Comparison of ENCODE assay signal across 8 mouse cellular contexts in genomic region chr16:43890747-43891336, GRCm38 (mm10). TPM values are rescaled to one million over a fixed set of nuclear protein-coding genes. Genes with fewer than 3 reads are reported as not detected.
DNase-seq lines count a peak whose midpoint lies in the region; ATAC-seq and TF ChIP-seq lines count a peak whose summit lies in the region.

No protein-coding gene starts in this region.

- no peak for ATAC-seq in heart, embryonic 12.5 days (ENCODE audit: insufficient number of reproducible peaks, low FRiP score)
- no peak for ATAC-seq in stomach, embryonic 14.5 days (ENCODE audit: insufficient number of reproducible peaks, insufficient read depth, low FRiP score, low read depth)
- no peak for ATAC-seq in stomach, postnatal 0 days (ENCODE audit: low FRiP score, low TSS enrichment)
- no peak for ATAC-seq in limb, embryonic 11.5 days (ENCODE audit: insufficient number of reproducible peaks, low FRiP score, low TSS enrichment, low read depth)
- no peak for ATAC-seq in stomach, embryonic 16.5 days (ENCODE audit: insufficient read depth, low FRiP score)

- WGBS in heart, embryonic 12.5 days, result 58% methylated on average over 4 of the region's 4 CpGs
- 74% methylated on average over 4 of the region's 4 CpGs for WGBS in stomach, embryonic 14.5 days
- WGBS in stomach, postnatal 0 days, result 60% methylated on average over 4 of the region's 4 CpGs
- WGBS in limb, embryonic 11.5 days, result 80% methylated on average over 4 of the region's 4 CpGs
- WGBS in stomach, embryonic 16.5 days, result 70% methylated on average over 4 of the region's 4 CpGs

- no peaks in the 10 kb centered on the region; the same call in 1 of the 2 replicates for H3K36me3 ChIP-seq in heart, embryonic 12.5 days
- H3K36me3 ChIP-seq in stomach, embryonic 14.5 days (ENCODE audit: control insufficient read depth, insufficient read depth, low read length), result no peaks in the 10 kb centered on the region
- no peaks in the 10 kb centered on the region for H3K36me3 ChIP-seq in stomach, postnatal 0 days (ENCODE audit: control insufficient read depth, insufficient read depth, low read length)
- H3K36me3 ChIP-seq in limb, embryonic 11.5 days (ENCODE audit: control insufficient read depth, insufficient read depth, low read length), result no peaks in the 10 kb centered on the region
- H3K36me3 ChIP-seq in stomach, embryonic 16.5 days (ENCODE audit: control insufficient read depth, insufficient read depth, low read length), result no peaks in the 10 kb centered on the region

- H3K27me3 ChIP-seq in heart, embryonic 12.5 days (replicated peaks), result no peaks in the 10 kb centered on the region
- no peaks in the 10 kb centered on the region for H3K27me3 ChIP-seq in stomach, embryonic 14.5 days (ENCODE audit: control insufficient read depth, insufficient read depth, low read length)
- no peaks in the 10 kb centered on the region for H3K27me3 ChIP-seq in stomach, postnatal 0 days (ENCODE audit: control insufficient read depth, insufficient read depth, low read length)
- no peaks in the 10 kb centered on the region for H3K27me3 ChIP-seq in limb, embryonic 11.5 days (ENCODE audit: control insufficient read depth, insufficient read depth, low read length)
- H3K27me3 ChIP-seq in stomach, embryonic 16.5 days (ENCODE audit: control insufficient read depth, insufficient read depth, low read length), result no peaks in the 10 kb centered on the region

- H3K27ac ChIP-seq in heart, embryonic 12.5 days (ENCODE audit: poor library complexity, severe bottlenecking), result 0 out of 2 replicates have a peak overlapping the region, but pooled peaks have one; percentile 27
- no peak overlapping the region for H3K27ac ChIP-seq in stomach, embryonic 14.5 days (ENCODE audit: low read length)
- H3K27ac ChIP-seq in stomach, postnatal 0 days (replicated peaks), result no peak overlapping the region
- no peak overlapping the region for H3K27ac ChIP-seq in limb, embryonic 11.5 days (replicated peaks; ENCODE audit: low read depth, low read length)
- H3K27ac ChIP-seq in stomach, embryonic 16.5 days (ENCODE audit: low read length), result no peak overlapping the region

- H3K9ac ChIP-seq in heart, embryonic 12.5 days, result no peak overlapping the region
- peak overlapping the region; percentile 62; the same call in 1 of the 2 replicates for H3K9ac ChIP-seq in stomach, embryonic 14.5 days (replicated peaks; ENCODE audit: low read depth, low read length)
- no peak overlapping the region for H3K9ac ChIP-seq in stomach, postnatal 0 days (ENCODE audit: low read length)
- no peak overlapping the region for H3K9ac ChIP-seq in limb, embryonic 11.5 days (ENCODE audit: low read length)
- H3K9ac ChIP-seq in stomach, embryonic 16.5 days (ENCODE audit: low read length), result peak overlapping the region; percentile 91; the same call in 1 of the 2 replicates

- TF ChIP-seq EP300 in stomach, postnatal 0 days (optimal IDR thresholded peaks at IDR 0.05), result no peak

- DNase-seq in heart, adult 18-20 months, result no peak
- DNase-seq in stomach, postnatal 0 days (ENCODE audit: low spot score), result no peak
- DNase-seq in limb, embryonic 11.5 days (ENCODE audit: low spot score), result no peak
- no peak for DNase-seq in adipocyte (ENCODE audit: low spot score)
- no peak for DNase-seq in left cerebral cortex, postnatal 36 days (ENCODE audit: low spot score in 2 of 2)

- intact Hi-C loops in left cerebral cortex, postnatal 36 days (cut with DNase I), result loop anchor here (5.0 kb wide), 1 partner anchor 86 kb away; the partner anchor contains the start of gene Zdhhc23

- H3K4me2 ChIP-seq in heart, embryonic 12.5 days, result peak overlapping the region; percentile 80; the same call in 1 of the 2 replicates
- peak overlapping the region; percentile 63 for H3K4me2 ChIP-seq in stomach, embryonic 14.5 days (replicated peaks; ENCODE audit: low read depth, low read length)
- no peak overlapping the region; the same call in 1 of the 2 replicates for H3K4me2 ChIP-seq in stomach, postnatal 0 days (replicated peaks; ENCODE audit: low read depth)
- H3K4me2 ChIP-seq in limb, embryonic 11.5 days (ENCODE audit: low read depth, severe bottlenecking), result no peak overlapping the region; the same call in 1 of the 2 replicates
- peak overlapping the region; percentile 76 for H3K4me2 ChIP-seq in stomach, embryonic 16.5 days (ENCODE audit: low read depth, low read length)

- H3K4me3 ChIP-seq in heart, embryonic 12.5 days, result no peak overlapping the region
- peak overlapping the region; percentile 50; the same call in 1 of the 2 replicates for H3K4me3 ChIP-seq in stomach, embryonic 14.5 days (ENCODE audit: low read depth, low read length)
- H3K4me3 ChIP-seq in stomach, postnatal 0 days (ENCODE audit: low read depth, low read length), result no peak overlapping the region
- peak overlapping the region; percentile 68; the same call in 1 of the 2 replicates for H3K4me3 ChIP-seq in limb, embryonic 11.5 days (ENCODE audit: low read depth, low read length)
- H3K4me3 ChIP-seq in stomach, embryonic 16.5 days (replicated peaks; ENCODE audit: low read length), result peak overlapping the region; percentile 78; the same call in 1 of the 2 replicates

- peaks cover 11% of the 10 kb centered on the region for H3K4me1 ChIP-seq in heart, embryonic 12.5 days (replicated peaks)
- peaks cover 6% of the 10 kb centered on the region for H3K4me1 ChIP-seq in stomach, embryonic 14.5 days (ENCODE audit: control insufficient read depth, insufficient read depth, low read length)
- no peaks in the 10 kb centered on the region; the same call in 1 of the 2 replicates for H3K4me1 ChIP-seq in stomach, postnatal 0 days (replicated peaks; ENCODE audit: control insufficient read depth, insufficient read depth)
- H3K4me1 ChIP-seq in limb, embryonic 11.5 days (ENCODE audit: control insufficient read depth, insufficient read depth, low read length), result no peaks in the 10 kb centered on the region
- peaks cover 7% of the 10 kb centered on the region for H3K4me1 ChIP-seq in stomach, embryonic 16.5 days (ENCODE audit: control insufficient read depth, insufficient read depth, low read length)

- H3K9me3 ChIP-seq in heart, embryonic 12.5 days (replicated peaks), result no peaks in the 10 kb centered on the region
- H3K9me3 ChIP-seq in stomach, embryonic 14.5 days (ENCODE audit: control insufficient read depth, low read depth, low read length), result no peaks in the 10 kb centered on the region
- H3K9me3 ChIP-seq in stomach, postnatal 0 days (ENCODE audit: control insufficient read depth, low read length), result no peaks in the 10 kb centered on the region
- no peaks in the 10 kb centered on the region for H3K9me3 ChIP-seq in limb, embryonic 11.5 days (ENCODE audit: control insufficient read depth, low read length)
- no peaks in the 10 kb centered on the region for H3K9me3 ChIP-seq in stomach, embryonic 16.5 days (replicated peaks; ENCODE audit: control insufficient read depth, low read length)

- TF ChIP-seq CTCF in stomach, postnatal 0 days (IDR thresholded peaks at IDR 0.05; ENCODE audit: low read depth), result no peak

RNA-seq across cellular contexts. Expression of gene Ccdc191, which starts 1.2 kb away (rescaled TPM):
- 8.1 and 8.7 TPM in 2 replicates for polyA plus RNA-seq in heart, embryonic 12.5 days (2016; fragmentation: Nextera tagmentation; extraction: Ambion mirVana)
- 1 to 10 TPM; 1.7 to 2.4 TPM for total RNA-seq in heart, adult 18-20 months (2021)
- 8.9 and 10.7 TPM in 2 replicates for polyA plus RNA-seq in stomach, embryonic 14.5 days (2014; fragmentation: Nextera tagmentation; extraction: Ambion mirVana)
- 5.0 and 5.4 TPM in 2 replicates for polyA plus RNA-seq in stomach, postnatal 0 days (2015; fragmentation: Nextera tagmentation; extraction: Ambion mirVana)
- polyA plus RNA-seq in limb, embryonic 11.5 days (2014; fragmentation: Nextera tagmentation; extraction: Ambion mirVana), result 12.6 and 14.4 TPM in 2 replicates
- 9.8 and 13.2 TPM in 2 replicates for polyA plus RNA-seq in stomach, embryonic 16.5 days (2015; fragmentation: Nextera tagmentation; extraction: Ambion mirVana)
- total RNA-seq in left cerebral cortex, postnatal 36 days (2021), result 1 to 10 TPM; 4.8 to 5.2 TPM

RNA-seq across cellular contexts. Expression of gene Qtrt2, which starts 35.8 kb away (rescaled TPM):
- polyA plus RNA-seq in heart, embryonic 12.5 days (2016; fragmentation: Nextera tagmentation; extraction: Ambion mirVana), result 16.6 and 17.9 TPM in 2 replicates
- total RNA-seq in heart, adult 18-20 months (2021), result 10 to 100 TPM in 1 of 2 experiments, 1 to 10 TPM in 1; 9.9 to 13.0 TPM
- polyA plus RNA-seq in stomach, embryonic 14.5 days (2014; fragmentation: Nextera tagmentation; extraction: Ambion mirVana), result 36.0 and 36.4 TPM in 2 replicates
- polyA plus RNA-seq in stomach, postnatal 0 days (2015; fragmentation: Nextera tagmentation; extraction: Ambion mirVana), result 10.9 and 11.0 TPM in 2 replicates
- 40.1 and 46.8 TPM in 2 replicates for polyA plus RNA-seq in limb, embryonic 11.5 days (2014; fragmentation: Nextera tagmentation; extraction: Ambion mirVana)
- 24.2 and 24.7 TPM in 2 replicates for polyA plus RNA-seq in stomach, embryonic 16.5 days (2015; fragmentation: Nextera tagmentation; extraction: Ambion mirVana)
- 10 to 100 TPM; 17.9 to 29.7 TPM for total RNA-seq in left cerebral cortex, postnatal 36 days (2021)

Comparison
In these comparisons a context has a peak if more than half of its experiments do, and no peak if none do; other contexts are left out.
1. H3K4me2 ChIP-seq: peak in heart, embryonic 12.5 days (single experiment), stomach, embryonic 14.5 days (single experiment) and stomach, embryonic 16.5 days (single experiment); none in stomach, postnatal 0 days (single experiment) and limb, embryonic 11.5 days (single experiment).
2. H3K4me3 ChIP-seq: peak in stomach, embryonic 14.5 days (single experiment), limb, embryonic 11.5 days (single experiment) and stomach, embryonic 16.5 days (single experiment); none in heart, embryonic 12.5 days (single experiment) and stomach, postnatal 0 days (single experiment).
3. H3K9ac ChIP-seq: peak in stomach, embryonic 14.5 days (single experiment) and stomach, embryonic 16.5 days (single experiment); none in heart, embryonic 12.5 days (single experiment), stomach, postnatal 0 days (single experiment) and limb, embryonic 11.5 days (single experiment).